Mouse (Mus musculus) embryonic facial prominence, embryonic 11.5 days (tissue): Measurements from ENCODE around the gene Tiam1. TPM values are rescaled to one million over a fixed set of nuclear protein-coding genes. Genes with fewer than 3 reads are reported as not detected.

Experiments used
- ATAC-seq: fragments of 200-750 bp; cut with Nextera tagmentation; replicated peaks from 2 replicates; pipeline ENCODE4 v1.8.0; 2017; ENCODE audit warnings: low read depth; ENCODE audit not compliant: insufficient number of reproducible peaks, low FRiP score, low TSS enrichment
- DNase-seq: peaks from one replicate; pipeline ENCODE4 v3.0.0-alpha.2; 2015; ENCODE audit warnings: low spot score
- H3K27ac ChIP-seq: fragments of 300-500 bp; sonication (generic); replicated peaks from 2 replicates; pipeline ENCODE4 v1.5.1; 2014; ENCODE audit warnings: mild to moderate bottlenecking, low read depth, low read length, control low read depth
- H3K27me3 ChIP-seq: fragments of 300-500 bp; sonication (generic); 2 replicates; pipeline ENCODE4 v1.6.1; 2014; ENCODE audit warnings: mild to moderate bottlenecking, low read length, moderate library complexity, mixed read lengths; ENCODE audit not compliant: control insufficient read depth, insufficient read depth
- H3K36me3 ChIP-seq: fragments of 300-500 bp; sonication (generic); replicated peaks from 2 replicates; pipeline ENCODE4 v1.6.1; 2014; ENCODE audit warnings: low read depth, mild to moderate bottlenecking, low read length, moderate library complexity, mixed read lengths; ENCODE audit not compliant: control insufficient read depth, insufficient read depth
- H3K4me1 ChIP-seq: fragments of 300-500 bp; sonication (generic); 2 replicates; pipeline ENCODE4 v1.6.1; 2014; ENCODE audit warnings: low read length, mixed read lengths; ENCODE audit not compliant: control insufficient read depth, insufficient read depth
- H3K4me2 ChIP-seq: fragments of 300-500 bp; sonication (generic); 2 replicates; pipeline ENCODE4 v1.6.1; 2014; ENCODE audit warnings: low read depth, mild to moderate bottlenecking, control low read depth, low read length, moderate library complexity
- H3K4me3 ChIP-seq: fragments of 300-500 bp; sonication (generic); 2 replicates; pipeline ENCODE4 v1.5.1; 2014; ENCODE audit warnings: low read depth, low read length, control low read depth
- H3K9ac ChIP-seq: fragments of 300-500 bp; sonication (generic); replicated peaks from 2 replicates; pipeline ENCODE4 v1.6.1; 2014; ENCODE audit warnings: mild to moderate bottlenecking, control low read depth, low read length
- H3K9me3 ChIP-seq: fragments of 300-500 bp; sonication (generic); replicated peaks from 2 replicates; pipeline ENCODE4 v1.6.1; 2016; ENCODE audit warnings: mild to moderate bottlenecking, low read length, inconsistent platforms, mixed read lengths; ENCODE audit not compliant: control insufficient read depth
- WGBS: fragments of 180-500 bp; shearing (Covaris S2); extraction: QIAGEN DNeasy Blood & Tissue Kit; methylation state at CpG from one replicate; pipeline ENCODE4 v1.1.7; 2014; 5-methylcytosine and 5-hydroxymethylcytosine counted together
- polyA plus RNA-seq: library from polyadenylated mRNA; unstranded; fragments of >200 nt; fragmentation: Nextera tagmentation; extraction: Ambion mirVana; gene quantifications from 2 replicates; pipeline ENCODE4 v1.2.1, GENCODE M21; 2014

The Tiam1 gene
- polyA plus RNA-seq, 1 experiment from 2014 or later: 33.8 TPM

- H3K4me1 ChIP-seq: no peaks in the 10 kb centered on the region
- H3K9me3 ChIP-seq: no peaks in the 10 kb centered on the region
- peaks cover 5% of the 10 kb centered on the region; the same call in 1 of the 2 replicates for H3K36me3 ChIP-seq
- WGBS: 84% methylated on average over 13 of the region's 13 CpGs
- no peaks in the 10 kb centered on the region for H3K27me3 ChIP-seq
- no peak overlapping the region for H3K4me2 ChIP-seq
- no peak overlapping the region for H3K9ac ChIP-seq
- no peak for DNase-seq
- ATAC-seq: no peak
- H3K4me3 ChIP-seq: no peak overlapping the region
- no peak overlapping the region for H3K27ac ChIP-seq
Measured at GRCm38 (mm10) chr16:89808168-89808567, 335.4 kb downstream of the Tiam1 start.

- peaks cover 3% of the 10 kb centered on the region; the same call in 1 of the 2 replicates for H3K36me3 ChIP-seq
- WGBS: 48% methylated on average over 8 of the region's 8 CpGs
- no peaks in the 10 kb centered on the region for H3K27me3 ChIP-seq
- H3K4me2 ChIP-seq: no peak overlapping the region
- no peaks in the 10 kb centered on the region for H3K9me3 ChIP-seq
- no peak overlapping the region for H3K27ac ChIP-seq
- no peak overlapping the region for H3K9ac ChIP-seq
- no peaks in the 10 kb centered on the region for H3K4me1 ChIP-seq
- ATAC-seq (no peak), DNase-seq (no peak)
- H3K4me3 ChIP-seq: no peak overlapping the region
Measured at GRCm38 (mm10) chr16:89805946-89806345, 337.6 kb downstream of the Tiam1 start.

- Histone ChIP-seq H3K27me3 (no peaks in the 10 kb centered on the region), H3K4me2 (no peak overlapping the region), H3K36me3 (peaks cover 3% of the 10 kb centered on the region; the same call in 1 of the 2 replicates), H3K9ac (no peak overlapping the region), H3K27ac (no peak overlapping the region), H3K4me3 (no peak overlapping the region), H3K9me3 (no peaks in the 10 kb centered on the region), H3K4me1 (no peaks in the 10 kb centered on the region)
- 90% methylated on average over 12 of the region's 12 CpGs for WGBS
- DNase-seq: no peak
- no peak for ATAC-seq
Measured at GRCm38 (mm10) chr16:89805210-89805609, 338.4 kb downstream of the Tiam1 start.

DNA sequence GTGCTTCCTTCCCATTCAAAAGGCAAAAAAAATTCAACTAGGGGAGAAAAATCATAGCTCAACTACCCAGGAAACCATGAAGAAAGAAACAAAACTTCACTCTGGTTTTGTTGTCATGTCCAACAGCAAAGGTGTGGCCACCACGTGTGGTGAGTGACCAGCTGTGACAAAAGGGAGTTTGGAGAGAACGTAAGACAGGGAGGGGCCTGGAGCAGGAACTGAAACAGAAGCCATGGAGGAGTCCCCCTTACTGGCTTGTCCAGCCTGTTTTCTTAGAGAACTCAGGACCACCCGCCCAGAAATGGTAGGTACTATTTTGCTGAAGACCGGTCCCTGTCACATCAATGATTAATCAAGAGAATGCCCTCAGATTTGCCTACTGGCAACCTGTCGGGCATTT, 342.1 kb downstream of the Tiam1 start:
- H3K27ac ChIP-seq: no peak overlapping the region
- no peak overlapping the region for H3K9ac ChIP-seq
- WGBS: 83% methylated on average over 5 of the region's 5 CpGs
- H3K9me3 ChIP-seq: no peaks in the 10 kb centered on the region
- peaks cover 3% of the 10 kb centered on the region; the same call in 1 of the 2 replicates for H3K36me3 ChIP-seq
- no peaks in the 10 kb centered on the region for H3K4me1 ChIP-seq
- no peak overlapping the region for H3K4me2 ChIP-seq
- H3K4me3 ChIP-seq: no peak overlapping the region
- ATAC-seq (no peak), DNase-seq (no peak)
- H3K27me3 ChIP-seq: no peaks in the 10 kb centered on the region

DNA sequence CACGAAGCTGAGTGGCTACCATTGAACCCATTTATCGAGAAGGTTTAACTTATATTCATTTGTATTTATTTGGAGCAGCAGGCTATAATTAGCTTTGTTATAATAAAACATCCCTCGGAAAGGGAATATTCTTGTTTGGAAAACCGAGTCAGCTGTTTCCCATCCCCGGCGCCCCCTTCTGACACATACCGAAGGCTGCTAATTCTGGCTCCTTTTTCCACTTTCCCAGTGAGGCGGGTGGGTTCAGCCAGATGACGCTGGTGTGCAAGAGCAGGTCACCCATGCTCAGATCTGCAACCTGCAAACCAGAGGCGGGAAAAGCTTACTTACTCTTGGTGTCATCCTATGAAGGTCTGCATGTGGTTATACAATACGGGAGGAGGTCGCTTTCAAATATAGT, 343.8 kb downstream of the Tiam1 start:
- WGBS: 80% methylated on average over 12 of the region's 12 CpGs
- H3K9me3 ChIP-seq: no peaks in the 10 kb centered on the region
- DNase-seq (no peak), ATAC-seq (no peak)
- no peak overlapping the region for H3K4me2 ChIP-seq
- H3K4me3 ChIP-seq: no peak overlapping the region
- peaks cover 2% of the 10 kb centered on the region; the same call in 1 of the 2 replicates for H3K36me3 ChIP-seq
- H3K27ac ChIP-seq: no peak overlapping the region
- no peak overlapping the region for H3K9ac ChIP-seq
- H3K4me1 ChIP-seq: no peaks in the 10 kb centered on the region
- H3K27me3 ChIP-seq: no peaks in the 10 kb centered on the region

DNA sequence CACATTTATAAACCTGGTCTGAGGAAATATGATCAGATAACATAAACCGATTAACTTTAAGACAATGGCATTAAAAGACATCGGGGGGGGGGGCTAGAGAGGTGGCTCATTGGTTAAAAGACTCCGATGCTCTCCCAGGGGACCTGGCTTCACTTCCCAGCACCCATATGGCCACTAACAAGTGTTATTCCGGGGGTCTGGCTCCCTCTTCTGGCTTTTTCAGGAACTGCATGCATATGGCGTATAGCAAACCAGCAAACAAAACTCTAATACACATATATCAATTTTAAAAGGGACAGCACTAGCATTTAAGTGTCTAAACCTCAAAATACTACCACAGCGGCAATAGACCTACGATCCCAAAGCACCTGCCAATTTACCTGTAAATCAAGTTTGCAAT, 347.0 kb downstream of the Tiam1 start:
- ATAC-seq: no peak
- no peaks in the 10 kb centered on the region; the same call in 1 of the 2 replicates for H3K36me3 ChIP-seq
- no peaks in the 10 kb centered on the region for H3K4me1 ChIP-seq
- H3K9me3 ChIP-seq: no peaks in the 10 kb centered on the region
- no peaks in the 10 kb centered on the region for H3K27me3 ChIP-seq
- no peak overlapping the region for H3K9ac ChIP-seq
- no peak for DNase-seq
- H3K27ac ChIP-seq: no peak overlapping the region
- no peak overlapping the region for H3K4me3 ChIP-seq
- 91% methylated on average over 7 of the region's 7 CpGs for WGBS
- no peak overlapping the region for H3K4me2 ChIP-seq

- no peak overlapping the region for H3K4me2 ChIP-seq
- WGBS: 88% methylated on average over 9 of the region's 9 CpGs
- DNase-seq: no peak
- H3K9me3 ChIP-seq: no peaks in the 10 kb centered on the region
- H3K4me1 ChIP-seq: no peaks in the 10 kb centered on the region
- no peak overlapping the region for H3K27ac ChIP-seq
- H3K9ac ChIP-seq: no peak overlapping the region
- peaks cover 3% of the 10 kb centered on the region for H3K36me3 ChIP-seq
- no peak for ATAC-seq
- no peak overlapping the region for H3K4me3 ChIP-seq
- H3K27me3 ChIP-seq: no peaks in the 10 kb centered on the region
Measured at GRCm38 (mm10) chr16:89789792-89790434, 353.7 kb downstream of the Tiam1 start.

- DNase-seq: no peak
- peaks cover 3% of the 10 kb centered on the region for H3K36me3 ChIP-seq
- no peak overlapping the region for H3K9ac ChIP-seq
- no peaks in the 10 kb centered on the region for H3K4me1 ChIP-seq
- H3K4me3 ChIP-seq: no peak overlapping the region
- ATAC-seq: no peak
- no peaks in the 10 kb centered on the region for H3K27me3 ChIP-seq
- H3K9me3 ChIP-seq: no peaks in the 10 kb centered on the region
- 92% methylated on average over 5 of the region's 5 CpGs for WGBS
- H3K4me2 ChIP-seq: no peak overlapping the region
- no peak overlapping the region for H3K27ac ChIP-seq
Measured at GRCm38 (mm10) chr16:89785795-89786194, 357.8 kb downstream of the Tiam1 start.
